Mouse (Mus musculus) cerebellum, adult 2 months (tissue): ENCODE data around the gene Slc39a9.

Experiments used
- CTCF ChIP-seq: fragments of 200-500 bp; IDR thresholded peaks from 2 replicates; pipeline ENCODE4 v1.5.1; 2011; ENCODE audit warnings: low read depth, mild to moderate bottlenecking, control low read depth, low read length, moderate library complexity, borderline replicate concordance; ENCODE audit not compliant: insufficient read depth
- POLR2A ChIP-seq: fragments of 200-500 bp; IDR thresholded peaks from 2 replicates; pipeline ENCODE4 v1.6.1; 2011; ENCODE audit warnings: low read length, control low read depth, borderline replicate concordance; ENCODE audit not compliant: insufficient read depth

- TF ChIP-seq CTCF = no peak
- no peak for TF ChIP-seq POLR2A
Measured at GRCm38 (mm10) chr12:80594141-80594540, 49.5 kb upstream of the Slc39a9 start.
